Mouse (Mus musculus): ENCODE measurements around the gene Gimap7. TPM values are rescaled to one million over a fixed set of nuclear protein-coding genes. Genes with fewer than 3 reads are reported as not detected.

The Gimap7 gene
- polyA plus RNA-seq, 1 experiment: 1.0 TPM

- no peak for DNase-seq (ENCODE audit: low spot score)
Measured at GRCm38 (mm10) chr6:48692962-48693361, 25.5 kb upstream of the Gimap7 start.

GRCm38 (mm10) chr6:48696830-48697554 lies 21.4 kb upstream of the Gimap7 start:
- no peak for DNase-seq (ENCODE audit: low spot score)

DNA sequence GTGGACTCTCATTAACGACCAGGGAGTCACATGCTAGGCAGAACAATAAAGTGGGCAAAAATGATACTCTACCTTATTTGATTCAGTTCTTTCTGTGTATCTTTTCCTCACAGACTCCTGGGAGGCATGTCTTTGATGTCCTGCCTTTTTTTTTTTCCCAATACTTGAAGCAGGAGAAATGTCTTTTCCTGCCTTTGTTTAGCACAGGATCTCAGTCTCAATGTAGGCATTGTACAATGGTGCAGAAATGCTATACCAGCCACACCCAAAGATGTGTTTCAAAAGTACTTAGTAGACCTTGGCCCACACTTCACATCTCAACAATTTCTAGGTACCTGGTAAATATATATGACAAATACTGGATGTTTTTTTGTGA lies 20.9 kb upstream of the Gimap7 start:
- DNase-seq (ENCODE audit: low spot score): no peak

DNA sequence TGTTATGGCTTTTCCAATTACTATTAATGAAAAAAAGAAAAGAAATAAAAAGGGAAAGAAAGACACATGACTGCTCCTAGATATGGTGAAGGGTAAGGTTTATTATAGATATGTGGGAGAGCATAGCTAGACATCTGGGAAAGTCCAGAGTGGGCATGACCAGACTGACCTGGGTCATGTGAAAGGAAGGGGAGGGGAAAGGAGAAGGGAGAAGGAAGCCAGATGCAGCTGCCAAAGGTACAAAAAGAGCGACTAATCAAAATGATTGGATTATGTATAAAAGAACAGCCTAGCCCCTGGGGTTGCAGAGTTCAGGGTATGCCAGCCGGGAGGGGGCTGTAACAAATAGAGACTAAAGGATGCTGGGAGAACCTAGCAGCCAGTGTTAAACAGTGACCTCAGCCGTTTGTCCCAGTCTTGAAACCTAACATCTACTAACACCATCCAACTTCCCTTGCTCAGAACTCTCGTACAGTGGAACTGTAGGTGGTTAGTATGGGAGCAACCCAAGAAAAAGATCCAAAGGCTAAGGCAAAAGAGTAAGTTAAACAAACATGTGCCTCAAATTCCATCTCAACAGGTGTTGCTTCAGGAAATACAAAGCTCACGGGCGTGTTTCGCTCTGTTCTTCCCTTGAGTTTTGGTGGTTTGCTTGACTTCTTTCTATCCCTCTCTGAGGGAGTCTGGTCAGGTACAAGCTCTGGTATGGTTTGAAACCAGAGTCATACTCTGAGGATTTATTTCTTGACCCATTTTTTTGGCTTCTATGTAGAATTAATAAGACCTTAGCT lies 20.2 kb upstream of the Gimap7 start:
- DNase-seq (ENCODE audit: low spot score): no peak

DNA sequence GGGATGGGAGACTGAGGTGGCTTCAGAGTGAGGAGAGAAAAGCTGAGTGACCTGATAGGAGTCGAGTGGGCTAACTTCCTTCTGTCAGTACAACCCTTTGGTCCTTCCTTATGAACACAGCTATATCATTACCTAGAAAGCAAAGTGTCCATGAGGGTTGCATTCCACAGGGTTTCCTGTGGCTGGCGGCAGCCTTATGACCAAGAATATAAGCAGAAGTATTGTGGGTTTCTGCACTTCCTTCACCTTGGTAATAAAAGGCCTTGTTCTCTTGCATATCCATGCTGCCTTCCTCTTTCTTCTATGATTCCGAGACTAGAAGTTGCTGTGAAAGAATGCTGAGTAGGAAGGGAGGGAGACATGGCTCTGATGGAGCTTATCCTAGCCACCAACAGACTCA lies 19.5 kb upstream of the Gimap7 start:
- DNase-seq (ENCODE audit: low spot score): no peak

GRCm38 (mm10) chr6:48700251-48701075 lies 18.0 kb upstream of the Gimap7 start:
- DNase-seq (ENCODE audit: low spot score): no peak

- no peak for DNase-seq (ENCODE audit: low spot score)
Measured at GRCm38 (mm10) chr6:48702146-48702545, 16.3 kb upstream of the Gimap7 start.

DNA sequence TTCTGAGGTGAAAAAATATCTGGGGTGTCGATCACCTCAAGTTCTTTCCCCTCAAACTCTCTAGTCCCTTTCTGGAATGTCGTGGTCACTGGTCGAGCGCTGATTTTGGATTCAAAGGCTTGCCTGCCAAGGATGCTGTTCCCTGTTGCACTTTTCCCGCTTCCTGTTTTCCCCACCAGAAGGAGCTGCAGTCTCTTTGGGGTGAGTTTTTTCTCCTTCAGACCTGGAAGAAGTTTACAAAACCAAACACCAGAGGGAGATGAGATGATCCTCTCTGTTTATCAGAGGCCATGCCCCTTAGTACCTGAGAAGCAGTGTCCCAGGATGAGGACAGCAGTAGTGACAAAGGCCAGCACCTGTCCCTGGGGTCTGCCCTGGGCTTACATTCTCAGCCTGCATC lies 15.8 kb upstream of the Gimap7 start:
- DNase-seq (ENCODE audit: low spot score): no peak

DNA sequence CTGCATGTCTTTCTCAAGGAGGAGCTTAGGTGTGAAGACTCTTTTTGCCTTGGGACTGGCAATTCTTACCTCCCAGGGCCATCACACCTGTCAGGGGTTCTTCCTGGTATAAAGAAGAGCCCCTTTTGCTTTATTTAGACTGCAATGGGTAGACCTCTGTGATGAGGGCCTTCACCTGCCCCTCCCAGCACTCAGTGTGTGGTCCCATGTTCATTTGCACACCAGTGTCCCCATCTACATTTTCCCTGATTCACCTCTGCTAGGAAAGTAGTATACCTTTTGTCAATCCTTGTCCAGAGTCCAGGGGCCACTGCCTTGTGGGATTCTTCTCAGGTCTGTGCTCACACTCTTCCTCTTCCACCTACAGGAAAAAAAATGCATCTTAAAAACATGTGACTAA lies 14.3 kb upstream of the Gimap7 start:
- no peak for DNase-seq (ENCODE audit: low spot score)

- no peak for DNase-seq (ENCODE audit: low spot score)
Measured at GRCm38 (mm10) chr6:48706130-48706529, 12.3 kb upstream of the Gimap7 start.

GRCm38 (mm10) chr6:48720326-48720725 lies 1.9 kb downstream of the Gimap7 start:
- DNase-seq (ENCODE audit: low spot score): no peak

- no peak for DNase-seq (ENCODE audit: low spot score)
Measured at GRCm38 (mm10) chr6:48723468-48723867, 5.0 kb downstream of the Gimap7 start.

DNA sequence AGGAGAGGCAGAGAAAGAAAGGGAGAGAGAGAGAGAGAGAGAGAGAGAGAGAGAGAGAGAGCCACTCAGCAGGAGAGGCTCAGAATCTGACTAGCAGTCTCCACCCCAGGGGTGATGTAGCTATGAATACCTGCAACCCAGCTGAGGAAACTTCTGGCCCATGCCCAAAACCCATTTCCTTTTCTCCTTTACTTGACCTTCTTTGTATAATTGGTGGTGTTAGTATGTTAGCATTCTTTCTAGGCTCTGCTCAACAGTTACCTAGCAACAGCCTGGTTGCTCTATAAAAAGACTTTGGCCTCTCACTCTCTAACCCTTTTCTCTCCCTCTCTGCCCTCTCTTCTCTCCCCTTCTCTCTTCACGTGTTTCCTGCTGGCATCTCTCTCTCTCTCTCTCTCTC lies 7.1 kb downstream of the Gimap7 start:
- no peak for DNase-seq (ENCODE audit: low spot score)

- DNase-seq (ENCODE audit: low spot score): no peak
Measured at GRCm38 (mm10) chr6:48727761-48728160, 9.3 kb downstream of the Gimap7 start.

GRCm38 (mm10) chr6:48732864-48733304 lies 14.5 kb downstream of the Gimap7 start:
- DNase-seq (ENCODE audit: low spot score): no peak

DNA sequence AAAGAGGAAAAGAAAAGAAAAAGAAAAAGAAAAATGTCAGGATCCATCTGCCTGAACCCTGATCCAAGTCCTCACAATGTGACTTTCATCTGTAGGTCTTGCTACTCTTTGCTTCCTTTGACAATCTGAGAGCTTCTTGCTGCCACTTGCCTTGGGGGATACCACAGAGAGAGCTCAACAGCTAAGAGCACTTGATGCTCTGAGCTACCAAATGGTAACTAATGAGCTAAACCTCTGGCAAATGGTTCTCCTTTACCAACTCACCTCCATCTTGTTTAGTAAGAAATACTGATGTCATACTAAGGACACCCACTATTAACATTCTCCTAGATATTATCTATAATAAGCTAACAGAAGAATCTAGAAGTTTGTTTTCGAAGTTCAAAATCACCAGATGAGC lies 15.2 kb downstream of the Gimap7 start:
- no peak for DNase-seq (ENCODE audit: low spot score)

- no peak for DNase-seq (ENCODE audit: low spot score)
Measured at GRCm38 (mm10) chr6:48737053-48737452, 18.6 kb downstream of the Gimap7 start.

- DNase-seq (ENCODE audit: low spot score): no peak
Measured at GRCm38 (mm10) chr6:48737688-48738087, 19.3 kb downstream of the Gimap7 start.

DNA sequence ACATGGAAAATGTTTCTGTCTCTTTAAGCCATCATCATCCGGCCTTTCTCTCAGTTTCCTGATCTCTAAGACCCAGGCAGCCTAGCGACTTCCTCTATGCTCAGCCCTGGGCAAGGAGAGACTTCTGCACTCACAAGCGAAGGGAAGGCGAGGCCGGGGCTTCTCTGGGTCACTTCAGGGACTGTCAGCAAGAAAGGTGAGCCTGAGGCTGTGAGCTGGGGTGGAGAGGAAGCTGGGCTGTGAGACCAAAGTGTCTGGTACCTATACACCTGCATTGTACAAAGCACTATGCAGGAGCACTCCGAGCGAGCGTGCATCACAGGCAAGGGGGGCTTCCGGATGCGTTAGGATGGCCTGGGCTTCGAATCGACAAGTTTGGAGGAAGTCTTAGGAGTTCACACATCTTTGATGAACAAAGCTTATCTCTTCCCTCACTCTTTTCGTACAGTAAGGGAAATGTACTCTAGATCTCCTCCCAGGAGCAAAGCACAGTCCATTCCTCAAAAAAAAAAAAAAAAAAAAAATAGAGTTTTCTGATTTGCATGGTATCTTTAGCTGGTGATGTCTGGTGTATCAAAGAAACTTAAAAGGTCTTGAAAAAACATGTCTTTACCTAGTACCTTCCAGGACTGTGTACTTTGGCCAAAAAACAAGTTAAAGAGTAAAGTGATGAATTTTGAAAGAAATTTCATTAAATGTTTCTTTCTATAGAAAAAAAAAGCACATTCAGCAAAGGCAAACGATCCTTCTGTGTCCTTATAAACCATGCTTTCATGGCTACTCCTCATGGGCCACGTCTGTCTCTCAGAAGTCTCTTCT lies 20.7 kb downstream of the Gimap7 start, which contains the start of gene Gimap1:
TSS of gene Gimap1 (plus strand) at position 94 of the 819 bp plus-strand sequence.
- no peak for DNase-seq (ENCODE audit: low spot score)

- DNase-seq (ENCODE audit: low spot score): no peak
Measured at GRCm38 (mm10) chr6:48739780-48740055, 21.3 kb downstream of the Gimap7 start.

GRCm38 (mm10) chr6:48740501-48741169 lies 22.2 kb downstream of the Gimap7 start:
- DNase-seq (ENCODE audit: low spot score): no peak
